Mouse (Mus musculus): ENCODE measurements around the gene Rrp9. TPM values are rescaled to one million over a fixed set of nuclear protein-coding genes. Genes with fewer than 3 reads are reported as not detected.

Gene Rrp9
- polyA plus RNA-seq, 1 experiment from 2014 or later: 36.2 TPM

DNA sequence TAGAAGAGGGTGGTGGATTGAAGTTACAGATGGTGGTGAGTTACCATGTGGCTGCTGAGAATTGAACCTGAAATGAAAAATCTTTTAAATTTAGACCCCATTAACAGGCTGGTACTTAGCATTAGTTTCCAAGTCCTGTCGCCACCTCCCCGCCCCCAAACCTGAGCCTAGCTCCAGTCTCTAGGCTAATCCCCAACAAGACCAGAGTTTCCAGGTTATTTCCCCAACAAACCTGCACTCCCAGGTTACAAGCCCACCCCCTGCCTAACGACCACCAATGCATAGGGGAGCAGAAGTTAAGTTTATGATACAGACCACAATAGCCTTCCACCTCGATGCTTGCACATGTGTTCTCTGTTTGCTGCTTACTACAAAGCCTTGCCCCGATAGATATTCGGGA, 37.8 kb downstream of the Rrp9 start:
- ATAC-seq (ENCODE audit: low read depth): no peak

GRCm38 (mm10) chr9:106514273-106514672, 38.5 kb downstream of the Rrp9 start, which contains the start of gene Iqcf5:
Gene Iqcf5, plus strand, starts transcription at chr9:106514573.
- Histone ChIP-seq H3K9ac (replicated peaks; ENCODE audit: low read depth, low read length) (no peak within 1 kb of the TSS), H3K9me3 (ENCODE audit: control insufficient read depth, low read length) (no peaks in the 10 kb centered on the region), H3K4me1 (ENCODE audit: control insufficient read depth, insufficient read depth, low read length) (no peaks in the 10 kb centered on the region), H3K36me3 (ENCODE audit: control insufficient read depth, insufficient read depth, low read length) (no peaks in the 10 kb centered on the region), H3K4me3 (ENCODE audit: low read depth, low read length) (no peak within 1 kb of the TSS), H3K27ac (ENCODE audit: low read depth, low read length) (no peak within 1 kb of the TSS), H3K27me3 (ENCODE audit: control insufficient read depth, insufficient read depth, low read length) (no peaks in the 10 kb centered on the region), H3K4me2 (ENCODE audit: low read depth, low read length) (no peak within 1 kb of the TSS)
- 89% methylated on average over 4 of the region's 4 CpGs for WGBS
- no peak for ATAC-seq (ENCODE audit: low read depth)

More for the DNA sequence above, 37.8 kb downstream of the Rrp9 start:
- Histone ChIP-seq H3K9me3 (ENCODE audit: control insufficient read depth, low read length) (no peaks in the 10 kb centered on the region), H3K36me3 (ENCODE audit: control insufficient read depth, insufficient read depth, low read length) (no peaks in the 10 kb centered on the region), H3K4me1 (ENCODE audit: control insufficient read depth, insufficient read depth, low read length) (no peaks in the 10 kb centered on the region), H3K4me2 (ENCODE audit: low read depth, low read length) (no peak overlapping the region), H3K27ac (ENCODE audit: low read depth, low read length) (no peak overlapping the region), H3K9ac (replicated peaks; ENCODE audit: low read depth, low read length) (no peak overlapping the region), H3K4me3 (ENCODE audit: low read depth, low read length) (no peak overlapping the region), H3K27me3 (ENCODE audit: control insufficient read depth, insufficient read depth, low read length) (no peaks in the 10 kb centered on the region)
- 82% methylated on average over 6 of the region's 6 CpGs for WGBS

DNA sequence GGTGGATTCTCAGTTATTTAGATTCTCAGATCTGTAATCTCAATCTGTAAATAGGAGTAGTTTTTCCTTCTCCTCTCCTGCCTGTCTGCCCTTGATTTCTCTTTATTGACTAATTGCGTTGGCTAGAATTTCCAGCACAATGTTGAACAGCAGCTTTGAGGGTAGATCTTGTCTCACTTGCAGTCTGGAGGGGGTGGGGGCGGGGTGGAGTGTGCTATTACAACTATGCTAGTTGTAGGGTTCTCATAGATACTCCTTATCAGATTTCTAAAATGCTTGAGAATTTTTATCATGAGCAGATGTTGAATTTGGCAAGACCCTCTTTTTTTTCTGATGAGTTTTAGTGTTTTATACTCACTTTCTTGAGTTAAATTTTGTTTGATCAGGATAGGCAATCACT, 43.7 kb downstream of the Rrp9 start:
- WGBS: 77% methylated on average over 2 of the region's 2 CpGs
- no peak for ATAC-seq (ENCODE audit: low read depth)
- H3K9ac ChIP-seq (replicated peaks; ENCODE audit: low read depth, low read length): no peak overlapping the region
- no peak overlapping the region for H3K4me2 ChIP-seq (ENCODE audit: low read depth, low read length)
- no peak overlapping the region for H3K27ac ChIP-seq (ENCODE audit: low read depth, low read length)
- H3K9me3 ChIP-seq (ENCODE audit: control insufficient read depth, low read length): no peaks in the 10 kb centered on the region
- H3K36me3 ChIP-seq (ENCODE audit: control insufficient read depth, insufficient read depth, low read length): no peaks in the 10 kb centered on the region
- H3K27me3 ChIP-seq (ENCODE audit: control insufficient read depth, insufficient read depth, low read length): no peaks in the 10 kb centered on the region
- H3K4me1 ChIP-seq (ENCODE audit: control insufficient read depth, insufficient read depth, low read length): no peaks in the 10 kb centered on the region
- no peak overlapping the region for H3K4me3 ChIP-seq (ENCODE audit: low read depth, low read length)

GRCm38 (mm10) chr9:106519909-106520308, 44.1 kb downstream of the Rrp9 start:
- Histone ChIP-seq H3K4me2 (ENCODE audit: low read depth, low read length) (no peak overlapping the region), H3K36me3 (ENCODE audit: control insufficient read depth, insufficient read depth, low read length) (no peaks in the 10 kb centered on the region), H3K9ac (replicated peaks; ENCODE audit: low read depth, low read length) (no peak overlapping the region), H3K4me3 (ENCODE audit: low read depth, low read length) (no peak overlapping the region), H3K4me1 (ENCODE audit: control insufficient read depth, insufficient read depth, low read length) (no peaks in the 10 kb centered on the region), H3K27me3 (ENCODE audit: control insufficient read depth, insufficient read depth, low read length) (no peaks in the 10 kb centered on the region), H3K27ac (ENCODE audit: low read depth, low read length) (no peak overlapping the region), H3K9me3 (ENCODE audit: control insufficient read depth, low read length) (no peaks in the 10 kb centered on the region)
- 78% methylated on average over 8 of the region's 8 CpGs for WGBS
- ATAC-seq (ENCODE audit: low read depth): no peak

GRCm38 (mm10) chr9:106531833-106532232, 56.1 kb downstream of the Rrp9 start:
- no peak for ATAC-seq (ENCODE audit: low read depth)
- Histone ChIP-seq H3K4me2 (ENCODE audit: low read depth, low read length) (no peak overlapping the region), H3K27ac (ENCODE audit: low read depth, low read length) (no peak overlapping the region), H3K4me3 (ENCODE audit: low read depth, low read length) (no peak overlapping the region), H3K36me3 (ENCODE audit: control insufficient read depth, insufficient read depth, low read length) (no peaks in the 10 kb centered on the region), H3K4me1 (ENCODE audit: control insufficient read depth, insufficient read depth, low read length) (no peaks in the 10 kb centered on the region), H3K9me3 (ENCODE audit: control insufficient read depth, low read length) (no peaks in the 10 kb centered on the region), H3K27me3 (ENCODE audit: control insufficient read depth, insufficient read depth, low read length) (no peaks in the 10 kb centered on the region), H3K9ac (replicated peaks; ENCODE audit: low read depth, low read length) (no peak overlapping the region)
- 21% methylated on average over 3 of the region's 3 CpGs for WGBS

DNA sequence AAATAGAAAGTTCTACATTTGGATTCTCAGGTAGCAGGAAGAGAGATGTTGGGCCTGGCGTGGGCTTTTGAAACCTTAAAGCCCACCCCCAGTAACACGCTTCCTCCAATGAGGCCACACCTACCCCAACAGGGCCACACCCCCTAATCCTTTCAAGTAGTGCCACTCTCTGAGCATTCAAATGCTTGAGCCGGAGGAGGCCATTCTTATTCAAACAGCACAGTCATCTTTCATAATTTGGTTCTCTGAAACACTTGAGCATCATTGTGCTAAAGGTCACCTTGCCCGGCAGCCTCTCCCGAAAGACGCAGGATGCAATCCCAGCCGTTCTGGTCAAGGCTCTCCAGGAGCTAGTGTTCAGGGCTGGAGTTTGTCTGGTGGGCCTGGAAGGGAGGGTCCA, 58.5 kb downstream of the Rrp9 start:
- Histone ChIP-seq H3K4me2 (ENCODE audit: low read depth, low read length) (no peak overlapping the region), H3K36me3 (ENCODE audit: control insufficient read depth, insufficient read depth, low read length) (no peaks in the 10 kb centered on the region), H3K9ac (replicated peaks; ENCODE audit: low read depth, low read length) (no peak overlapping the region), H3K4me1 (ENCODE audit: control insufficient read depth, insufficient read depth, low read length) (no peaks in the 10 kb centered on the region), H3K27ac (ENCODE audit: low read depth, low read length) (no peak overlapping the region), H3K4me3 (ENCODE audit: low read depth, low read length) (no peak overlapping the region), H3K27me3 (ENCODE audit: control insufficient read depth, insufficient read depth, low read length) (no peaks in the 10 kb centered on the region), H3K9me3 (ENCODE audit: control insufficient read depth, low read length) (no peaks in the 10 kb centered on the region)
- WGBS: 90% methylated on average over 7 of the region's 7 CpGs
- ATAC-seq (ENCODE audit: low read depth): no peak

- no peak overlapping the region for H3K9ac ChIP-seq (replicated peaks; ENCODE audit: low read depth, low read length)
- no peaks in the 10 kb centered on the region for H3K4me1 ChIP-seq (ENCODE audit: control insufficient read depth, insufficient read depth, low read length)
- no peak overlapping the region for H3K4me2 ChIP-seq (ENCODE audit: low read depth, low read length)
- H3K27me3 ChIP-seq (ENCODE audit: control insufficient read depth, insufficient read depth, low read length): no peaks in the 10 kb centered on the region
- no peaks in the 10 kb centered on the region for H3K36me3 ChIP-seq (ENCODE audit: control insufficient read depth, insufficient read depth, low read length)
- H3K9me3 ChIP-seq (ENCODE audit: control insufficient read depth, low read length): no peaks in the 10 kb centered on the region
- ATAC-seq (ENCODE audit: low read depth): no peak
- H3K4me3 ChIP-seq (ENCODE audit: low read depth, low read length): no peak overlapping the region
- 94% methylated on average over 11 of the region's 11 CpGs for WGBS
- H3K27ac ChIP-seq (ENCODE audit: low read depth, low read length): no peak overlapping the region
Observed at GRCm38 (mm10) chr9:106534975-106535374, 59.2 kb downstream of the Rrp9 start.

Other genes with a start within 250 kb of the Rrp9 start
- 99.7 and 104 TPM in 2 replicates for gene Alas1, start 227.3 kb upstream of the Rrp9 start, polyA plus RNA-seq (2014; fragmentation: Nextera tagmentation; extraction: Ambion mirVana)
- 4.5 and 5.8 TPM in 2 replicates for gene Poc1a, start 194.9 kb upstream of the Rrp9 start, polyA plus RNA-seq (2014; fragmentation: Nextera tagmentation; extraction: Ambion mirVana)
- gene Dusp7, start 107.3 kb upstream of the Rrp9 start, polyA plus RNA-seq (2014; fragmentation: Nextera tagmentation; extraction: Ambion mirVana): 18.7 and 19.3 TPM in 2 replicates
- gene Rpl29, start 46.5 kb upstream of the Rrp9 start, polyA plus RNA-seq (2014; fragmentation: Nextera tagmentation; extraction: Ambion mirVana): 719 and 757 TPM in 2 replicates
- gene Acy1, start 37.6 kb upstream of the Rrp9 start, polyA plus RNA-seq (2014; fragmentation: Nextera tagmentation; extraction: Ambion mirVana): 20.3 and 22.5 TPM in 2 replicates
- gene Abhd14b, start 28.5 kb upstream of the Rrp9 start, polyA plus RNA-seq (2014; fragmentation: Nextera tagmentation; extraction: Ambion mirVana): 8.6 TPM in 2 replicates
- 59.5 and 66.9 TPM in 2 replicates for gene Abhd14a, start 28.3 kb upstream of the Rrp9 start, polyA plus RNA-seq (2014; fragmentation: Nextera tagmentation; extraction: Ambion mirVana)
- gene Pcbp4, start 22.7 kb upstream of the Rrp9 start, polyA plus RNA-seq (2014; fragmentation: Nextera tagmentation; extraction: Ambion mirVana): 166 and 182 TPM in 2 replicates
- 1.5 and 1.7 TPM in 2 replicates for gene Gpr62, start 10.0 kb upstream of the Rrp9 start, polyA plus RNA-seq (2014; fragmentation: Nextera tagmentation; extraction: Ambion mirVana)
- gene Parp3, start 986 bp downstream of the Rrp9 start, polyA plus RNA-seq (2014; fragmentation: Nextera tagmentation; extraction: Ambion mirVana): 0.17 and 0.36 TPM in 2 replicates
- gene Iqcf1, start 24.0 kb downstream of the Rrp9 start, polyA plus RNA-seq (2014; fragmentation: Nextera tagmentation; extraction: Ambion mirVana): not detected in 2 replicates
- not detected in 2 replicates for gene Iqcf5, start 38.6 kb downstream of the Rrp9 start, polyA plus RNA-seq (2014; fragmentation: Nextera tagmentation; extraction: Ambion mirVana)
- gene Iqcf3, start 85.7 kb downstream of the Rrp9 start, polyA plus RNA-seq (2014; fragmentation: Nextera tagmentation; extraction: Ambion mirVana): not detected in 2 replicates
- not detected in 2 replicates for gene Iqcf4, start 95.0 kb downstream of the Rrp9 start, polyA plus RNA-seq (2014; fragmentation: Nextera tagmentation; extraction: Ambion mirVana)
- not detected in 2 replicates for gene Iqcf6, start 150.6 kb downstream of the Rrp9 start, polyA plus RNA-seq (2014; fragmentation: Nextera tagmentation; extraction: Ambion mirVana)
- 4.9 and 7.5 TPM in 2 replicates for gene Grm2, start 180.1 kb downstream of the Rrp9 start, polyA plus RNA-seq (2014; fragmentation: Nextera tagmentation; extraction: Ambion mirVana)
- gene Tex264, start 210.0 kb downstream of the Rrp9 start, polyA plus RNA-seq (2014; fragmentation: Nextera tagmentation; extraction: Ambion mirVana): 62.2 and 67.2 TPM in 2 replicates

Data from neural tube, embryonic 14.5 days (tissue).